Mouse (Mus musculus) brain, adult 10 weeks (tissue): Measurements from ENCODE around the gene Pou3f3. TPM values are rescaled to one million over a fixed set of nuclear protein-coding genes. Genes with fewer than 3 reads are reported as not detected.

Experiments used
- polyA plus RNA-seq: library from polyadenylated mRNA; stranded (reverse); fragments of 350-450 nt; fragmentation: Illumina TruSeq; extraction: RNeasy Lipid Tissue Mini Kit (QIAGEN cat#74804); gene quantifications from one replicate; pipeline ENCODE4 v1.2.3, GENCODE M21; 2015; ENCODE audit warnings: low read depth, low replicate concordance

Pou3f3 gene
- polyA plus RNA-seq, result 28.3 TPM

DNA sequence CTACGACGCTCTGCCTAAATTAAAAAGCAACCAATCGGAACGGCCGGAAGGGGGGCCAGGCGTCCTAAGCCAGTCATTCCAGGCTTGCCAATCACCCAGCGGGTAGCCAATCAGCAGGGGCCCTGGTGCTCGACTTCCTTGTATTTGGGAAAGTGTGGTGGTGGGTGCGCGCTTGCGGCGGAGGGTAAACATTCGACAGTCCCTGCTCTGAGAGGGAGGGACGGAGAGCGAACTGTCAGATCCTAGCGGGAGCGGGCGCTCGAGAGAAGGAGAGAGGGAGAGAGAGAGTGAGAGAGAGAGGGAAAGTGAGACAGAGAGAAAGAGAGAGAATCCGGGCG, at the start of gene Pou3f3:
Gene Pou3f3, plus strand, starts transcription at position 191 of the 338 bp plus-strand sequence.

Other genes with a start within 250 kb of the Pou3f3 start
- gene Mrps9, start 155.5 kb downstream of the Pou3f3 start, polyA plus RNA-seq, result 54.6 TPM